Mouse (Mus musculus) right cerebral cortex, postnatal 10 days (tissue): ENCODE measurements at regions not wholly inside any gene's neighbourhood (a gene's known extent, or its start where the extent isn't known, plus 50 kb on each side); places are given as distances from the start of the nearest gene placed in this dataset.

ENCODE experiments used
- DNase-seq, 2 experiments: peaks; one replicate each; pipeline ENCODE4 v3.0.0; 2021; ENCODE audit warnings: low spot score in 2 of 2

DNA sequence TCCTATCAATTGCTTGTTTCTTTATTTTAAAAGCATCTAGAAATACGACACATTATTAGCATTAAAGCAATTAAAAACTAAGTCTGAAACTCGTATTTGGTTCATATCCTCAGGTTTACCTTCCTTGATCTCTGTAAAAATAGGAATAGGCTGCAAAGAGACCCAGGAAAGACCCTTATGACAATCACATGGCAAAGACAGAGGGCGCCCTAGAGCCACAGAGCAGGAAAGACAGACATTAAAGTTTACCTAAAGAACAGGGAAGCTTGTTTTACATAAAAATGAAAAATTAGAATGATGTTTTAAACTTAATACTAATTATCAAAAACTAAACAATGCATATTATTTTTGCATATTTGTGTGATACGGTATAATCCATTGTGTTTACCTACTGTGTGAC lies 153.2 kb downstream of the Usp25 start:
- peak in 1 of 2 experiments; percentile 42 for DNase-seq

DNA sequence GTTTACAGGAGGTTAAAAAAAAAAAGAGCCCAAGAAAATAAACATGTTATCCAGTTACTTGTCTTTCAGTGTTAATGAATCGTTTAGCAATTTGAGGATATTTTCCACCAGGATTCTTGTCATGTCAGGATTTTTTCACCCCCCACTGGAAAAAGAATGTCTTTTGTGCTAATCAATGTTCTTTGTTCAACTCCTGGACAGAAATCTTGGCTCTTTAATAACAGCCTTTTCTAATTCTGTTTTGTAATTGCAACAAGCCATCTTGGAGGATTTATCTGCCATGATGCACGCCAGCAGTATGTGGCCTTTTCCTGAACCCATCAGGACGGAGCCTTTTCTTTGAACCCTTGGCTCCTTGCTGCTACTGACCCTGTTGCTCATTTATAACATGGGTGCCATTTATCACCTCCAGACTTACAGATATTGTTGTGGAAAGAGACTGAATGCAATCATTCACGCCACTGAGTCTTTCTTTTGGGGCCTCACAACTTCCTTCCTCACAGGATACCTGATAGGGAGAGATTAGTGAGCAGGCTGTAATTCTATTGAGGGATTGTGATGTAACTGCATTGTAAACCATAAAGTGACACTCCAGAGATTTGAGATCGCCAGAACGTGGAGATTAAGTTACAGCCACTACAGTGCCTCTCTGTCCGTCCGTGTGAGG lies 159.7 kb downstream of the Usp25 start:
- no peak for DNase-seq

DNA sequence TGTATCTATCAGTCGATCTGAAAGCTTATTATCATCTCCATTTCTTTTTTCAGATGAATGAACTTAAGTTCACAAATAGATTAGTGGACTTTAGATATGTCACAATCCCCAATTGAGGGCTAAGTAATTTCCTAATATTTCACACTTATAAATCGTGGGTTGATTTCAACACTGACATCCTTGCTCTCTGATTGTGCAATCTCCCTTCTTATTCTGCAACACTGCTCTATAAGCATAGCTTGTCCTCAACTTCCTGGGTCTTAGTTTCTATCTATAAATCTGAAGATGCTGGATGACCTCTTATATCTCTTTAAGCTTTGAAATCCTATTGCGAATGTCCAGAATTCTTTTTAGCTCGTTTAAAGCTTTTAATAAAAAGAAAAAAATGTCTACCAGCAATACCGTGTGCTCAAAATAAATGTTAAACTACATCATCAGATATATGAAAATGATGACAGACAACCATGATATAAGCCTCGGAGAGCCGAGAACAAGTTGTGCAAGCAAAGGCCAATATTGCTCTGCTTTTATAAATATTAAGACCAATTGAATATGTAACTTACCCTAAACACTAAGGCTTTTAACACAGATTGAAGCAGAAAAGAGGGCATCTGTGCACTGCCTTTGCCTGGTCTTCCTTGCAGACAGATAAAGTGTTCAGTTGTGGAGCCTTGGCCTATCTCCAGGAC lies 161.4 kb downstream of the Usp25 start:
- DNase-seq, result peak in 1 of 2 experiments; percentile 32

DNA sequence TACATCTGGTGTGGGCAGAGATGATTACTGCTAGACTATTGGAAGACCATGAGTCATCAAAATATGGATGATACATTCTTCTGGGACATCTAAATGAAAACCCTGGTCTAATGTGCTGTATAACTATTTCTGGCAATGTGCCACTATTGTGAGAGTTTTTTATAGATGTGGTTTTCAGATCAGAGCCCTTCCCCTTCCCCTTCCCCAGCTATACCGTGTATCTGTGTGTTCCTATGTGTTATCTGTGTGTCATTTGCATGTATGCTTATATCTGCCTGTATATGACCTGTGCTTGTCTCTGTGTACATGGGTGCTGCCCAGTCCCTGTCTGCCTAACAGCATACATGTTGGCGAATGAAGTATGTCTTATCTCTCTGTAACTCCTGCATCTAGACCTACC lies 167.5 kb downstream of the Usp25 start:
- DNase-seq, result no peak
